Mouse (Mus musculus) natural killer cell, adult 2 months (primary cell): ENCODE measurements around the gene Rtn4.
"Not testable (repeated sequence)": the region's sequence is repeated elsewhere in the genome, so short reads cannot be mapped to it uniquely, and the experiment has no call there.

Experiments
- DNase-seq, 2 experiments: peaks; one replicate each; pipeline ENCODE4 v3.0.0; 2022; ENCODE audit warnings: low spot score in 2 of 2

Rtn4 gene

DNA sequence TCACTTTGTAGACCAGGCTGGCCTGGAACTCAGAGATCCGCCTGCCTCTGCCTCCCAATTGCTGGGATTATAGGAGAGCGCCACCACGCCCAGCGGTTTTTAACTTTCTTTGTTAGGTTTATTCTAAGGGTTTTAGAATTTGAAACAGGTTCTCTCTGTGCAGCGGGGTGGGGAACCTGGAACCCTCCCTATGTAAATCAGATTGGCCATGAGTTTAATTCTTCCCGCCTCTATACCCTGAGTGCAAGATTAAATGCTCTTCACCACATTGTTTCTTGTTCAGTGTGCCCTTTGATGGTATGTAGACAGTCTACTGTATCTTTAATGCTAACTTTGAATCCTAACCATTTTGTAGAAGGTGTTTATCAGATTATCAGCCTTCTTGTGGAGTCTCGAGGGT lies 21.4 kb downstream of the Rtn4 start:
- no peak for DNase-seq

DNA sequence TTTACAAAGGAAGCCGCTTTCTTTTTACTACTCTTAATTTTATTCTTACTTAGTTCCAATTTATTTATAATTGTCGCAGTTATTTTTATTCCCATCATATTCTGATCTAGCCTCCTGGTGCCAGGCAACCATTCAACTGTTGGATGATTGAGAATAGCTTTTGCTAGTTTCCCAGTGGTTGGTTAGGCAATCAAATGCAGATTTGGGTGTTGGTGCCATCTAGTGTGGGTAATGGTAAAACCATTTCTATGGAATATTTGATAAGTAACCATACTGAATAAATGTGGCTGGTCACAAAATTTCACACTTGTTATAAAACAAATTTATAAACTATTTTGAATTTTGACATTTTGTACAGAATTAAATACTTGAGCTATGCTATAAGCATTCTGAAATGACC lies 22.0 kb downstream of the Rtn4 start:
- DNase-seq: no peak

DNA sequence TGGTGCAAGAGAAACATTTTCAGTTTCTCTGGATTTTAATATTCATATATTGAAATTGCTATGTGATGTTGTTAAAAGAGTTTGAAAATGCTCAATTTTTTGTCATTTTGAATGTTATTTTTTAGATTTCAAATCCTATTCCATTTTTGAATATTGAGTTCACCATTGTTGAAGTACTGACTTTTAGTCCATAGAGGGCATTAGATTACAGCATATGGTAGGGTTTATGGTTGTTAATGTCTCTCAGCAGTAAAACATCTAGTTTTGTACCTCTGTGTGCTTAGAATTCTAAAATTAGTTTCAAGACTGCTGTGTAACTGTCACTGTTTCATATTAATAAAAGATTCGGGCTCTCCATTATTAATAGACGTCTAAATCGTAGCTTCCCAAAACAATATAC lies 22.8 kb downstream of the Rtn4 start:
- DNase-seq: no peak

DNA sequence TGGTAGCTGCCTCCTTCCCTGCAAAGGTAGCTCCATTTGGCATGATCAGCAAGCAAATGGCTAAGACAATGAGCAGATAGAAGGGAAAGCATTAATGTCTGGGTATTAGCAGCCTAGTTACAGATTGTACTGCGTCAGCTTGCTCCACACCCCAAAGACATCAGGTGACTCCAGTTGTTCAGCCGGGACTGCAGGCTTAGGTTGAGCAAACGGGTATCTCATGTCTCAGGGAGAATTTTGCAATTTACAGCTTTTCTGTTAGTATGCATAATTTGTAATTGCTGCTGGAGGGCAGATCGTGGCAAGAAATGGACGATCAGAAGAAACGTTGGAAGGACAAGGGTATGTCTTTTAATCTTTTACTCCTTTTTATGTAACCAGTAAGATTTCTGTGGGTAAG lies 25.8 kb downstream of the Rtn4 start:
- no peak for DNase-seq

DNA sequence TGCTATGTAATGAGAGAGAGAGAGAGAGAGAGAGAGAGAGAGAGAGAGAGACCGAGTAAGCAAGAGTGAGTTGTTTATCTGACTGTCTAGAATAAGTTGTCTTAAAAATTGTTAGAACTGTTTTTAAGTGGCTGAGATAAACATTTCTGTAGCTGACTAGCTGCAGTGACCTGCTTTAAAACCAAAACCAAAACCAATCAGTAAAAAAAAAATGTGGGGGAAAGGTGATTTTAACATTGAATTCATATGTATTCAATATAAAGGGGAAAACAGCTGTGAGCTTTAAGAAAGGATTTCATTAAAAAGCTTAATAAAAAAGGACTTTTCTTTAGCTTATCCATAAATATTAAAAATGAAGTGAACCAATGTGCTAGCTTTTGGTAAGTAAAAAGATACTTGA lies 26.9 kb downstream of the Rtn4 start:
- no peak for DNase-seq

GRCm38 (mm10) chr11:29724213-29724612 lies 31.5 kb downstream of the Rtn4 start:
- no peak for DNase-seq

GRCm38 (mm10) chr11:29725167-29725566 lies 32.4 kb downstream of the Rtn4 start:
- DNase-seq: no peak

GRCm38 (mm10) chr11:29725610-29726009 lies 32.9 kb downstream of the Rtn4 start:
- no peak for DNase-seq

DNA sequence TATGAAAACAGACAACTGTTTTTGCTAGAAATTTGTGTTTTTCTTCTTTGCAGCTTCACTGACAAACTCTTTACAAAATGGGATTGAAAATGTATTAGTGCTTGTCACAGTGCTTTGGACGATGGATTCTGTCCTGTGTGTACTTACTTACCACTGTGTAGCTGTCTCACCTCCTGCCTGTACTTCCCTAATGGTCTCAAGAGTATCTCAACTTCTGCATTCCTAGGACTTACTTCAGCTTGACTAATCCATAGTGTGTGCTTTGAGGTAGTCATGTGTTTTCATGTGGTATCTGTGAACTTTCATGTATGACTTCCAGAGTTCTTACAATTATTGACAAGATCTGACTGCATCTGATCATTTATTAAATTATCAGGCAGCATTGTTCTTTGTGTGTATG lies 35.2 kb downstream of the Rtn4 start:
- DNase-seq: no peak

- DNase-seq: no peak
Observed at GRCm38 (mm10) chr11:29739752-29740151, 47.0 kb downstream of the Rtn4 start.

DNA sequence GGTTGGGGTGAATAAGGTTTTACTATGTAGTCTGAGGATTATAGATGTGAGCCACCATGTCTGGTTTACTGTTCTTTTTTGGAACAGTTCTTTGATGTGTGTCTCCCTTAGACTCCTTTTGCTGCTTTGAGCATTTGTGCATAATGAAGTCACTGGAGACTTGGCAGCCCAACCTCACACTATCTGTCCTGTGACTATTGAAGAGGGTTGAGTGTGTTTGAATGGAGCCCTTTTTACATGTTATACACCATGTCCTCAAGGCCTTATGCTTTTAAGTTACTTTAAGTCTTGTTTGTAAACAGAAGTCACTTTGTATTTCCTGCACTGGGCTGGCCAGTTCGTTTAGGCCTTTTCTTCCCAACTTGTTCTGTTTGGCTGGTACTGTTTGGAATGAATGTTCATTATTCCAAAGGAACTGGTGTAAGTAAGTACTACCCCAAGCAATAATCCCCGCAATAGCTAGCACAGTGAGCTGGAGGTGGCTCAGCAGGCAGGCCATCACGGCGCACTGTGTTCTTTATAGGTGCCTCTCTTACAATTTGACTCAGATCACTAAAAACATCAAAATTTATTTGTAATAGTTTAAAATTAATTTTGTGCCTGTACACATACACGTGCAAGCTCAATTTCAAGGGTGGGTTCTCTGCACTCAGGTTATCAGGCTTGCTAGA lies 52.1 kb downstream of the Rtn4 start:
- no peak for DNase-seq

GRCm38 (mm10) chr11:29745513-29745912 lies 52.8 kb downstream of the Rtn4 start:
- DNase-seq: no peak

DNA sequence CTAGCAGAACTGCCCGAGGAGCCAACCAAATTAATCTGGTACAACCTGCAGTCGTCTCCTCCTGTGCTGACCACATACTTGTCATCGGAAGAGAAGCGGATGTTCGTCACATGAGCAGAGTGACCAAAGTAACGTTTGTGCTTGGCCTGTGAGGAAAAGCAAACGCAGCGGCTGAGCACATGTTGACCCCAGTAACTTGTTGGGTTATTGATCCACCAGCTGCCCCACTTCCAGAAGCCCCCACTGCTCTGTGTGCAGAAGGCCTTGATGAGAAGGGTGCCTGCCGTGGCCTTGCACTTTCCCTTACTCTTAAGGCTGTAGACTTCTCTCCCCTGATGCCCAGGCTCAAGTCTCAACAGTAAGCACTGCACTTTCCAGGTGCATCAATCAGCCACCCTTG lies 53.5 kb downstream of the Rtn4 start:
- DNase-seq: no peak

GRCm38 (mm10) chr11:29747365-29747764 lies 54.6 kb downstream of the Rtn4 start:
- DNase-seq: no peak

- no peak for DNase-seq
Observed at GRCm38 (mm10) chr11:29747881-29748280, 55.1 kb downstream of the Rtn4 start.

DNA sequence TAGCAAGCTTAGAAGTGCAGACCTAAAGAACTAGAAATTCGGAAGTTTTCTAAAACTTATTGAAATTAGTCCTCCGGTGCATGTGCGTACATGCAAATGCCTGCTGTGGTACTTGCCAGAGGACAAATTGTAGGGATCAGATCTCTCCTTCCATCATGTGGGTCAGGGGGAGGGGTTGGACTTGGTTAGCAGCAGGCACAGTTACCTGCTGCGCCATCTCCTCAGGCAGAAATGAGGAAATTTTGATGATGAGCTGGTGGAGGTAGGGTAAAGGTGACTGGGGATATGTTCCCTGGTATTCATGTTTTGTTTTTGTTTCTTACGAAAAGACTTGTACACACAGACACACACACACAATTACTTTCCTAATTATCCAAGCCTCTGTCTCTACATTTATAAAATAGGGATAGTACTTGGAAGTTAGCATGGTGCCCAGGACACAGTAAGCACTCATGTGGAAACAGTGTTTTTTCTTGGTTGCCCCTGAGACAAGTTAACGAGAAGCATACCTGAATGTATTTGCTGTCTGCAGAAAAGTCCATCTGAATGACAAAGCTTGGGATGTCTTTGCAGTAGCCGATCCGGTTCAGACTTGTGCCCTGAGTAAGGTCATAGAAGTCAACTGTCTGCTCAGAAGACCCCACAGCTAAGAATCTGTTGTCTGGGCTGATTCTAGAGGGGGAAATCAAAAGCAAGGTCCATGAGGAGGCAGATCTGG lies 56.2 kb downstream of the Rtn4 start:
- DNase-seq: no peak

DNA sequence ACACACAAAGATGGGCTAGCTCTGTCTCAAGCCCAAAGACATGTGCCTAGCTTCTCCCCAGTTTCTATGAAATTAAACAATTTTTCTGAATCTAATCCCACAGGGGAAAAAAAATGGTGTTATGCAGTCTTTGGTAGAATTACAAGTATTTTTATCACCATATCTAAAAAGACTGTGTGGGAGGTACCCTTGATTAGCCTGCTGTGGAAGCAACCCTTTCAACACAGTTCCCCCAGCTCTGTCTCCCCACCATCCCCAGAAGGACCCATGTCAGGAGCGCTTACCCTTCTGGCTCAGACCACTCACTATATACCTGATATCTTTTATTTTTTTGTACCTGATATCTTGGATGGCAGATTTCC lies 56.7 kb downstream of the Rtn4 start:
- DNase-seq: no peak

DNA sequence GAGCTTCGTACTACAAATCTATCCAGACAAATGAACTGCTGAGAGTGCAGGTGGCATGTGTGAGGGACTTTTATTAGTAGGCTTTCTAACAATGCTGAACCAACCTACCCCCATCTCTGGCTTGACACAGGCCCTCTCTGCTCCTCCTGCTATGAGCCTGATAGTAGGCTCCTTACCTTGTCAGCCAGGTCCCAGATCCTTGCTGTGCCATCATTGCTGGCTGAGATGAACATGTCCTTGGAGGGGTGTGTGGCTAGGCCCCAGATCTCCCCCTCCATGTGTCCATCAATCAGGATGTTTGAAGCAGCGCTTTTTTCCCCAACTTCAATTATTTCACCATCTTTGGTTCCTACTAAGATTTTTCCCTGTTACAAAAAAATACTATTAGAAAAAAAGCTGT lies 58.3 kb downstream of the Rtn4 start:
- DNase-seq: no peak

GRCm38 (mm10) chr11:29751648-29752611 lies 59.2 kb downstream of the Rtn4 start:
- DNase-seq: no peak

GRCm38 (mm10) chr11:29756007-29756406 lies 63.3 kb downstream of the Rtn4 start:
- not testable (repeated sequence) for DNase-seq

DNA sequence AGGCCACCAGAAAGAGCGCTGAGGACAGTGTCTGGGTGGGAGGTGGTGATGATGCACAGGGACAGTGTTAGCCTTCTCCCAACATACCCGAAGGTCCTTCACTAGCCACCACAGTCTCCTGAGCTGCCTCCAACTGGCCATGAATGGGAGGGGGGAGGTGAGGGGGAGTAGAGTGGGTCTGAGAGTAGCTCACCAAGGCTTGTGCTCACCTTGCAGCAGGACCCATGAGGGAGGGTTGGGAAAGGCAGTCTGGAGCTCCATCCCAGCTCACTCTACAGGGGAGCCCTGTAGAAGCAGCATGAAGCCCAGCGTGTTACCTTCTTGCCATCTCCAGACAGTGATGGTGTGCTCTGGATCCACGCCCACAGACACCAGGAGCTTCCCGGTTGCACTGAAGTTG lies 65.9 kb downstream of the Rtn4 start:
- DNase-seq: no peak

- no peak for DNase-seq
Observed at GRCm38 (mm10) chr11:29761387-29761786, 68.6 kb downstream of the Rtn4 start.

- DNase-seq: no peak
Observed at GRCm38 (mm10) chr11:29762768-29763167, 70.0 kb downstream of the Rtn4 start.
